Mouse (Mus musculus) skeletal muscle tissue, postnatal 0 days (tissue): ENCODE measurements around the gene Cyb5d1. TPM values are rescaled to one million over a fixed set of nuclear protein-coding genes. Genes with fewer than 3 reads are reported as not detected.

Experiments
- polyA plus RNA-seq: library from polyadenylated mRNA; unstranded; fragments of >200 nt; fragmentation: Nextera tagmentation; extraction: Ambion mirVana; gene quantifications from 2 replicates; pipeline ENCODE4 v1.2.1, GENCODE M21; 2015

Gene Cyb5d1
- polyA plus RNA-seq: 12.4 and 14.5 TPM in 2 replicates

GRCm38 (mm10) chr11:69395235-69395633 lies at the start of gene Cyb5d1, which contains the start of gene Naa38:
TSS of gene Cyb5d1 (minus strand) at chr11:69395631.
TSS of gene Naa38 (plus strand) at chr11:69395487.

GRCm38 (mm10) chr11:69413221-69414181 lies 18.1 kb upstream of the Cyb5d1 start, which contains the start of gene Kdm6b:
TSS of gene Kdm6b (minus strand) at chr11:69413675.

GRCm38 (mm10) chr11:69398059-69398458 lies 2.6 kb upstream of the Cyb5d1 start, which contains the start of gene Tmem88:
TSS of gene Tmem88 (minus strand) at chr11:69398234.

GRCm38 (mm10) chr11:69369215-69369989 lies 26.0 kb downstream of the Cyb5d1 start, which contains the start of gene Chd3:
TSS of gene Chd3 (minus strand) at chr11:69369406.

Other genes with a start within 250 kb of the Cyb5d1 start
- gene Alox12b, start 238.6 kb downstream of the Cyb5d1 start, polyA plus RNA-seq: 2.2 TPM in 1 of 2 replicates, not detected in the other
- 0.09 and 0.13 TPM in 2 replicates for gene Alox8, start 197.8 kb downstream of the Cyb5d1 start, polyA plus RNA-seq
- gene Gucy2e, start 158.6 kb downstream of the Cyb5d1 start, polyA plus RNA-seq: 0.05 and 0.10 TPM in 2 replicates
- 5.5 and 7.0 TPM in 2 replicates for gene Cntrob, start 71.9 kb downstream of the Cyb5d1 start, polyA plus RNA-seq
- 88.7 and 98.0 TPM in 2 replicates for gene Trappc1, start 71.7 kb downstream of the Cyb5d1 start, polyA plus RNA-seq
- gene Kcnab3, start 69.4 kb downstream of the Cyb5d1 start, polyA plus RNA-seq: 0.18 and 0.35 TPM in 2 replicates
- 2.1 and 6.3 TPM in 2 replicates for gene Rnf227, start 55.2 kb downstream of the Cyb5d1 start, polyA plus RNA-seq
- gene Chd3, start 26.2 kb downstream of the Cyb5d1 start, polyA plus RNA-seq: 11.1 and 13.0 TPM in 2 replicates
- 111 and 120 TPM in 2 replicates for gene Naa38, start 144 bp downstream of the Cyb5d1 start, polyA plus RNA-seq
- gene Tmem88, start 2.6 kb upstream of the Cyb5d1 start, polyA plus RNA-seq: 29.1 and 32.8 TPM in 2 replicates
- gene Kdm6b, start 18.0 kb upstream of the Cyb5d1 start, polyA plus RNA-seq: 19.0 and 19.9 TPM in 2 replicates
- 0.36 and 0.65 TPM in 2 replicates for gene Dnah2, start 153.5 kb upstream of the Cyb5d1 start, polyA plus RNA-seq
- 0.50 and 0.89 TPM in 2 replicates for gene Efnb3, start 164.6 kb upstream of the Cyb5d1 start, polyA plus RNA-seq
- 5.3 and 7.8 TPM in 2 replicates for gene Wrap53, start 184.6 kb upstream of the Cyb5d1 start, polyA plus RNA-seq
- 34.5 and 37.5 TPM in 2 replicates for gene Trp53, start 184.7 kb upstream of the Cyb5d1 start, polyA plus RNA-seq
- gene Atp1b2, start 210.3 kb upstream of the Cyb5d1 start, polyA plus RNA-seq: 74.2 and 78.6 TPM in 2 replicates
- gene Shbg, start 222.3 kb upstream of the Cyb5d1 start, polyA plus RNA-seq: 0.45 and 0.63 TPM in 2 replicates
- 12.4 and 15.9 TPM in 2 replicates for gene Sat2, start 226.4 kb upstream of the Cyb5d1 start, polyA plus RNA-seq
- gene Fxr2, start 237.4 kb upstream of the Cyb5d1 start, polyA plus RNA-seq: 19.9 and 21.3 TPM in 2 replicates